Mouse (Mus musculus) v-Abl transformed pro-B cells (cell line): ENCODE results near the gene Hoxc8.

Source experiments
- in situ Hi-C, 2 experiments: fragments of 400-800 bp; cut with MboI; formaldehyde crosslinking; loops; one replicate each; pipeline ENCODE4 v1.15.1; 2025; ENCODE audit not compliant: unreplicated experiment in 2 of 2

Gene Hoxc8

DNA sequence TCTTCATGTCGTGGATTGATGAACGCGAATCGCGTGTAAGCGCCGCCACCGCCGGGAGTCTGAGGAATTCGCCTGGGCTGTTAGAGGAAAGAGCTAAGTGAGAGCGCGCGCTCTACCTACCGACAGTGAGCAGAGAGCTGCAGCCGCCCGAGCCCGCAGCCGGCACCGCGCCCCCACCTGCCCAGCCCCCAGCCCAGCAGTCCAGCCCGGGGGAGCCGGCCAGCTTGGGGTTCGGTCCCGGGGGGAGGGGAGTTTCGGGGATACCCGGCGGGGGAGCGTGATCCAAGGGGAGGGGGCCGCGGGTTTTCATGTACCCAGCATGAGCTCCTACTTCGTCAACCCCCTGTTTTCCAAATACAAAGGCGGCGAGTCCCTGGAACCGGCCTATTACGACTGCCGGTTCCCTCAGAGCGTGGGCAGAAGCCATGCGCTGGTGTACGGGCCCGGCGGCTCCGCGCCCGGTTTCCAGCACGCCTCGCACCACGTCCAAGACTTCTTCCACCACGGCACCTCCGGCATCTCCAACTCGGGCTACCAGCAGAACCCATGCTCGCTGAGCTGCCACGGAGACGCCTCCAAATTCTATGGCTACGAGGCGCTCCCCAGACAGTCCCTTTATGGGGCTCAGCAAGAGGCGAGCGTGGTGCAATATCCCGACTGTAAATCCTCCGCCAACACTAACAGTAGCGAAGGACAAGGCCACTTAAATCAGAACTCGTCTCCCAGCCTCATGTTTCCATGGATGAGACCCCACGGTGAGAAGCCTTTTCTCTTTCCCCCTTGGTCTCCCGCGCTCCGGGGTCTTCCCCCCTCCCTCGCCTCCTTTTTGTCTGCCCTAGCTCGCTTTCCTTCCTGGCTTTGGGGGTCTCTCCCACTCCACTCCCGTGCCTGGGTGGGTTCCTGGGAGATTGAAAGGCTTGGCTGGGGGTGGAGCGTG is at the start of gene Hoxc8:
Hoxc8 (plus strand) TSS at position 147 of the 937 bp plus-strand sequence.
- in situ Hi-C loops = no loop called here

- in situ Hi-C loops = no loop called here
These were observed 47.5 kb upstream of the Hoxc8 start for GRCm38 (mm10) chr15:102942739-102943467.

GRCm38 (mm10) chr15:102943468-102943813 is 47.0 kb upstream of the Hoxc8 start:
- in situ Hi-C loops = no loop called here

DNA sequence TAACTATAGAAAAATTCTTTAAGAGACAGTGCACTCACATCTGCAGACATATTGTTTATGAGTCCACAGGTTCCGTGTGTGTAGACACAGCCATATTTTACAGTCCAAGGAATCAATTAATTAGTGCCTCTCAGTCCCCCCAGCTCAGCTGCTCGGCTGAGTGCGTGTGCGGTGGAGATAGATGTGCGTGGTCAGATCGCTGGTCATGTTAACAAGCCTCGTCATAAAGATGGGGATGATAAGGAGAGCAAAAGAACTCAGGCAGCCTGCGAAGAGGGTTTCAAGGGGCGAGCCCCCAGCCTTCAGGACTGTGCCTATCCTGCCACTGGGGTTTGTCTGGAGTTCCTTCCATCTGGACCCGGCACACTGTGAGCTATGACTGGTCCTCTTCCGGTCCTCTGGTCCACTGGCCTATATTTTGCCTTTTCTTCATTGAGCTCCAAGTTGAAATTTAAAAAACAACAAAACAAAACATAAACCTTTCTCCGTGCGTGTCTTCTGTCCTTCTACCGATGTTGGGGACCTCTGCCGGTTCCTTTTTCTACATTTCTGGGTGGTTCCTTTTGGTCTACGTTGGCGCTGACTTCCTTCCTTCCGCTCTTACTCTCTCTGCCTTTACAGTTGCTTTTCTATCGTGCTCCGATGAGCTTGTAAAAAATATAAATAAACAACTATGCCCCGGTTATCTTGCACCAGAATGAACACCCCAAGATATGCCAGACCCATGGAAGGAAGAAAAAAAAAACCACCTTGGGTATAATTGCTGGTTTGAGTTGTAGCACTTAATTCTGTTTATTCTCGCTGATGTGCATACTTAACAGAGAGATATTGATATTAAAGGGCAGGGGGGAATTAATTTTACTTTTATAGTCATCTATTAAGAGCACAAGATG is 45.0 kb upstream of the Hoxc8 start:
- in situ Hi-C loops = no loop called here

DNA sequence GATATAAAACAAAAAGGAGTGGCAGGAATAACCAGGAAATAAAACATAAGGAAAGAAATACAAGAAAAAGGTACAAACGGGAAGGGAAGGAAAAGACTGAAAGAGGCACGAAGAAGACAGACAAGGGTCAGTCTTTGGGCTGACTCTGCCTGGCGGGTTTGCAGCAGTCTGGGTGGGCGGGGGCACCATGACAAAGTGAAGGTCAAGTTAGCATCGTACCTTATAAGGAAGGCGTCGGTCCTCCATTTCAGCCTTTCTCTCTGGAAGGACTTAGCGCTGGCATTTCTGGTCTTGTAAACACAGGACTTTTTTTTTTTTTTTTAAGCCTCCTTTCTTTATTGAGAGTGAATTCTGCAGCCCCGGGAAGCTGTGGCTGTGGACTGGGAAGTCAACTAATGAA is 43.1 kb upstream of the Hoxc8 start:
- in situ Hi-C loops = no loop called here

DNA sequence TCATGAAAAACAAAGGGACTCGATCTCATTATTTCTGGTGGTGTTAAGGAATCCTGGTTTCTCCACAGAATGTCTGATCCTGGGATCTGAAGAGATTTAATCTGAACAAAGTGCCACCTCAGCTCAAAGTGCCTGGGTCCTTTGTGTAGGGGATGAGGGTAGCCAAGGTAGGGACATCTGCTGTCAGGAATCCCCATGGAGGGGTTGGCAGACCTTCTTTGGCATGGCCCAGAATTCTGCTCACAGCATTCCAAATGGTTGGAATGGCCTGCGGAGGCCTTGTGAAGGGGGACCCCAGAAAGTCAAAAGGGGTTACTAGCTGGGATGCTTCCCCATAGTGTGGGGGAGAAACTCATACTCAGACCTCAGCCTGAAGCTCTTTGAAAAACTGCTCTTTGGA is 41.6 kb upstream of the Hoxc8 start:
- in situ Hi-C loops = no loop called here

DNA sequence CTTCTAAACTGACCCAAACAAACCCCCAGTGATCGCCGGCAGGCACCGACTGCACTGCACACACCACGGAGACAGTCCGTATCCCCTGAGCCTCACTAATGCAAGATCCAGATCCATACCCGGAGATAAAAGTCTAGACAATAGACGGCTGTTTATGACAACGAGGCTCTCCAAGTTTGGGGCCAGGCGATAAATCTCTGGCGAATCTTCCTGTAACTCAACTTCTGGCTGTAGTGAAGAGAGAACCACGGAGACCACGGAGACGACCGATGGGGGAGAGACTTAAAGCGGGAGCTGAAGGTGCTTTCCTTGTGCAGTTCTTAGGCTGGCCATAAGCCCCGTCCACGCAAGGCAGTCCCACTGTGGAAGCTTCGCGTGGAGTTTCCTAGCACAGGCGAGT is 40.7 kb upstream of the Hoxc8 start:
- in situ Hi-C loops = no loop called here

- in situ Hi-C loops = no loop called here
These were observed 39.5 kb upstream of the Hoxc8 start for GRCm38 (mm10) chr15:102950877-102951276.

- in situ Hi-C loops = no loop called here
These were observed 36.8 kb upstream of the Hoxc8 start for GRCm38 (mm10) chr15:102953561-102953960.

- in situ Hi-C loops = no loop called here
These were observed 36.0 kb upstream of the Hoxc8 start, which contains the start of gene Hoxc11 for GRCm38 (mm10) chr15:102954192-102955006. Gene Hoxc11, plus strand, starts transcription at chr15:102954427.

DNA sequence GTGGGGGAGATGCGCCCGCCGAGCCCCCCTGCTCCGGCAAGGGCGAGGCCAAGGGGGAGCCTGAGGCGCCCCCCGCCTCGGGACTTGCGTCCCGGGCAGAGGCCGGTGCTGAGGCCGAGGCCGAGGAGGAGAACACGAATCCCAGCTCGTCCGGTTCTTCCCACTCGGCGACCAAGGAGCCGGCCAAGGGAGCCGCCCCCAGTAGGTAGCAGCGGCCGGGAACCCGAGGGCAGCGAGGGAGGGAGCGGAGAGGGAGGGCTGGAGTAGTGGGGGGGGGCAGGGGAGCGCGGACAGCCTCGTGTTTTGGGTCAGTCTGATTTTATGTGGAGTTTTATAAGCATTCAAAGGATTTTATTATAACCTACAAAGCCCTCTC is 35.4 kb upstream of the Hoxc8 start:
- in situ Hi-C loops = no loop called here

- in situ Hi-C loops = no loop called here
These were observed 34.4 kb upstream of the Hoxc8 start for GRCm38 (mm10) chr15:102955833-102956640.

DNA sequence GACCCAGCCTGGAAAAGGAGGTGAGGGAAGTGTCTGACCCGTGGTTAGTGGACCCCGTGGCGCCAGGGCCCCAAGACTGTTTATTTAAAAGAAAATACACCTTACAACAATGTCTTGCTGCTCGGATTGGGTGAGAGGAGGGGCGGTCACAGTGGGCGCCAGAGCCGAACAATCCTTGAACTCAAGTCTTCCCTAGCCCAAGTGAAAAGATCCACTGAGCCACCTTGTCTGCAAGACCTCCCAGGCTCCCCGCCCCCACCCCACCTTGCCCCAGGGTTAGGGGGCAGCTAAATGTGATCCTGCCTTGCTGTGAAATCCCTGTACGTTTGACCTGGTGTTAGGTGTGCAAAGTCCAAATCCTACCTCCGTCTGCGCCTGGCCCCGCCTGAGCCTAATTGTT is 33.5 kb upstream of the Hoxc8 start:
- in situ Hi-C loops = no loop called here

DNA sequence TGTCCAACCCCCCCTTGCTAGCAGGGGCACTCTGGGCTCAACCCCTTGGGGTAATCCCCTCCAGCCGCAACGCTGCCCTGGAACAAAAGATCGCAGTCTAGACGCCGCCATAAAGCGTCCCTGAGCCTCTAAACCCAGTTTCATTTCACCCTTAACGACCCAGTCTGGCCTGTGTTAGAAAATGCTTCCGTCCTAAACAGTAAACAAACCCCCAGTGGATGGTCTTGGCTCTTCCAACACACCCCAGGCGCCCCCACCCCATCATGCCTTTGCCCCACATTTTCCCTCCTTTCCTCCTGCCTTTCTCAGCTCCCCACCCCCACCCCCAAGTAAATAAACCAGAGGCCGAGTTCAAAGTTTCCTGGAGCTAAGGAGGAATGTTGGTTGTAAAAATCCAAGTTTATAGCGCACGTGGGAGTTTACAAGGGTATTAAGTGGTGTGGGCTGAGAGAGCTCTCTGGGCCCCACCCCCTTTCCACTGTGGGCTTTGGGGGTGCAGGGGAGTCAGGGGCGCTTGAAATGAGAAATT is 30.7 kb upstream of the Hoxc8 start:
- in situ Hi-C loops = loop anchor here in 1 of 2 experiments (10.0 kb wide), 1 partner anchor 195 kb away; no protein-coding TSS in a partner anchor

GRCm38 (mm10) chr15:102961728-102962127 is 28.7 kb upstream of the Hoxc8 start:
- in situ Hi-C loops = loop anchor here in 1 of 2 experiments (10.0 kb wide), 1 partner anchor 197 kb away; no protein-coding TSS in a partner anchor

DNA sequence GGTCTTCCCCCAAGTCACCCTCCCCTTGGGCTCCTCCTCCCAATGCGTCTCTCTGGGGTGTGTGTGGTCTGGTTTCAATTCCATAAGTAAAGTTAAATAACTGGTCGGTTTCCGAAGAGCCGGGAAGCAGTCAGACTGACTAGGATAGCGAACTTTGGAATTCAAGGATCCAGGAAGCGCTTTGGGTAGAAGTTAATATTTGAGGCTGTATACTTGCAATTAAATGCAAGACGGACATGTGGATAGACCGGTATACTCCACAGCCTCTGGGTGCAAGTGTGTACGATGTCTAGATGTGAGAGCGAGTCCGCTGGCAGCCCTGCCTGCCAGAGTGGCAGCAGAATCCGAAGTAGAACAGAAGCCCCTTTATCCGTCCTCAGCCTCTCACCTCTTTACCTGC is 27.9 kb upstream of the Hoxc8 start:
- in situ Hi-C loops = loop anchor here in 1 of 2 experiments (10.0 kb wide), 1 partner anchor 198 kb away; no protein-coding TSS in a partner anchor

DNA sequence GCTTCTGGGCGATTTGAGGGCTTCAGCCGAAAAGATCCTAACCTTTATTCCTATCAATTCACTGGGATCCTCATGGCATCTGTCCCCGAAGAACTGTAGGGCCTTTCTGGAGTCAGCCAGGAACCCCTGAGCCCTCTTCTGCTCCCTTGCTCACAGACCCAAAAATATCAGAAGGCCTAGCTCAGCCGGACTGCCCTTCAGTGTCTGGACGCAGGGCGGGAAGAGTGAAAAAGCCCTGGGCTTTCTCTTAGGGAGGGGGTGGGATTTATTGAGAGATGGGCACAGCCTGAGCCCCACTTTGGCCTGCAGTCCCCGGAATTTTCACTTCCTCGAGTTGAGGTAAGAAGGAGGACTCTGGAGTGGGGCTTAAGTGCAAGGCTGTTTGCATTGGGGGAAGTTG is 27.1 kb upstream of the Hoxc8 start:
- in situ Hi-C loops = loop anchor here in 1 of 2 experiments (10.0 kb wide), 1 partner anchor 198 kb away; no protein-coding TSS in a partner anchor
